Mouse (Mus musculus): Measurements from ENCODE around the gene Esrra. TPM values are rescaled to one million over a fixed set of nuclear protein-coding genes. Genes with fewer than 3 reads are reported as not detected.

The Esrra gene
- polyA plus RNA-seq, 1 experiment from 2014 or later = 6.2 TPM

- H3K4me3 ChIP-seq = no peak overlapping the region
- DNase-seq (ENCODE audit: low spot score) = no peak
- 82% methylated on average over 16 of the region's 16 CpGs for WGBS
- H3K36me3 ChIP-seq = no peaks in the 10 kb centered on the region
- H3K27ac ChIP-seq = no peak overlapping the region
- H3K4me1 ChIP-seq = peaks cover 30% of the 10 kb centered on the region
- no peaks in the 10 kb centered on the region for H3K9me3 ChIP-seq (replicated peaks)
- H3K27me3 ChIP-seq (ENCODE audit: low read depth, poor library complexity, severe bottlenecking) = peaks cover 69% of the 10 kb centered on the region
Measured at GRCm38 (mm10) chr19:6937541-6938465, 16.2 kb upstream of the Esrra start.

- Histone ChIP-seq H3K27ac (no peak overlapping the region), H3K4me1 (peaks cover 25% of the 10 kb centered on the region), H3K27me3 (ENCODE audit: low read depth, poor library complexity, severe bottlenecking) (peaks cover 84% of the 10 kb centered on the region), H3K4me3 (no peak overlapping the region), H3K36me3 (no peaks in the 10 kb centered on the region), H3K9me3 (replicated peaks) (no peaks in the 10 kb centered on the region)
- 21% methylated on average over 3 of the region's 3 CpGs for WGBS
- no peak for DNase-seq (ENCODE audit: low spot score)
Measured at GRCm38 (mm10) chr19:6936299-6936698, 14.7 kb upstream of the Esrra start.

- DNase-seq (ENCODE audit: low spot score) = no peak
- H3K4me3 ChIP-seq = peak within 1 kb of the TSS; percentile 39
- H3K4me1 ChIP-seq = peaks cover 8% of the 10 kb centered on the region
- H3K36me3 ChIP-seq = no peaks in the 10 kb centered on the region
- no peaks in the 10 kb centered on the region for H3K9me3 ChIP-seq (replicated peaks)
- 9% methylated on average over 23 of the region's 23 CpGs for WGBS
- no peak within 1 kb of the TSS for H3K27ac ChIP-seq
- peaks cover 91% of the 10 kb centered on the region for H3K27me3 ChIP-seq (ENCODE audit: low read depth, poor library complexity, severe bottlenecking)
Measured at GRCm38 (mm10) chr19:6934195-6934977, 12.8 kb upstream of the Esrra start, which contains the start of gene Kcnk4. Kcnk4 (minus strand) TSS chr19:6934515.

GRCm38 (mm10) chr19:6933436-6934194, 12.0 kb upstream of the Esrra start:
- Histone ChIP-seq H3K9me3 (replicated peaks) (no peaks in the 10 kb centered on the region), H3K27ac (no peak overlapping the region), H3K4me1 (peaks cover 8% of the 10 kb centered on the region), H3K27me3 (ENCODE audit: low read depth, poor library complexity, severe bottlenecking) (peaks cover 92% of the 10 kb centered on the region), H3K36me3 (no peaks in the 10 kb centered on the region), H3K4me3 (peak overlapping the region; percentile 39)
- DNase-seq (ENCODE audit: low spot score) = no peak
- WGBS = 5% methylated on average over 58 of the region's 58 CpGs

- H3K4me3 ChIP-seq = 0 out of 2 replicates have a peak overlapping the region, but pooled peaks have one; percentile 39
- H3K9me3 ChIP-seq (replicated peaks) = no peaks in the 10 kb centered on the region
- peaks cover 8% of the 10 kb centered on the region for H3K4me1 ChIP-seq
- no peak for DNase-seq (ENCODE audit: low spot score)
- no peak overlapping the region for H3K27ac ChIP-seq
- peaks cover 92% of the 10 kb centered on the region for H3K27me3 ChIP-seq (ENCODE audit: low read depth, poor library complexity, severe bottlenecking)
- H3K36me3 ChIP-seq = no peaks in the 10 kb centered on the region
- WGBS = 16% methylated on average over 4 of the region's 4 CpGs
Measured at GRCm38 (mm10) chr19:6933102-6933435, 11.5 kb upstream of the Esrra start.

GRCm38 (mm10) chr19:6932018-6932417, 10.4 kb upstream of the Esrra start:
- Histone ChIP-seq H3K4me1 (peaks cover 10% of the 10 kb centered on the region), H3K36me3 (no peaks in the 10 kb centered on the region), H3K9me3 (replicated peaks) (no peaks in the 10 kb centered on the region), H3K27ac (no peak overlapping the region), H3K4me3 (no peak overlapping the region), H3K27me3 (ENCODE audit: low read depth, poor library complexity, severe bottlenecking) (peaks cover 98% of the 10 kb centered on the region)
- WGBS = 50% methylated on average over 1 of the region's 1 CpGs
- no peak for DNase-seq (ENCODE audit: low spot score)

GRCm38 (mm10) chr19:6931002-6931401, 9.4 kb upstream of the Esrra start:
- no peak for DNase-seq (ENCODE audit: low spot score)
- Histone ChIP-seq H3K9me3 (replicated peaks) (0 out of 2 replicates have a peak, but pooled peaks cover 2% of the 10 kb centered on the region), H3K4me3 (no peak overlapping the region), H3K27ac (no peak overlapping the region), H3K27me3 (ENCODE audit: low read depth, poor library complexity, severe bottlenecking) (peaks cover 100% of the 10 kb centered on the region), H3K4me1 (peaks cover 16% of the 10 kb centered on the region), H3K36me3 (no peaks in the 10 kb centered on the region)
- WGBS = 0% methylated on average over 2 of the region's 2 CpGs

GRCm38 (mm10) chr19:6928080-6928479, 6.5 kb upstream of the Esrra start:
- H3K4me1 ChIP-seq = peaks cover 19% of the 10 kb centered on the region
- no peak overlapping the region for H3K4me3 ChIP-seq
- 0 out of 2 replicates have a peak, but pooled peaks cover 3% of the 10 kb centered on the region for H3K9me3 ChIP-seq (replicated peaks)
- H3K27me3 ChIP-seq (ENCODE audit: low read depth, poor library complexity, severe bottlenecking) = peaks cover 100% of the 10 kb centered on the region
- no peaks in the 10 kb centered on the region for H3K36me3 ChIP-seq
- no peak for DNase-seq (ENCODE audit: low spot score)
- H3K27ac ChIP-seq = no peak overlapping the region
- WGBS = 15% methylated on average over 9 of the region's 9 CpGs

- Histone ChIP-seq H3K4me3 (peak overlapping the region; percentile 38), H3K27me3 (ENCODE audit: low read depth, poor library complexity, severe bottlenecking) (peaks cover 96% of the 10 kb centered on the region), H3K9me3 (replicated peaks) (0 out of 2 replicates have a peak, but pooled peaks cover 3% of the 10 kb centered on the region), H3K4me1 (peaks cover 27% of the 10 kb centered on the region), H3K27ac (no peak overlapping the region), H3K36me3 (no peaks in the 10 kb centered on the region)
- DNase-seq (ENCODE audit: low spot score) = peak; percentile 69
- 11% methylated on average over 26 of the region's 26 CpGs for WGBS
Measured at GRCm38 (mm10) chr19:6926559-6927255, 5.1 kb upstream of the Esrra start.

- 6% methylated on average over 40 of the region's 40 CpGs for WGBS
- no peaks in the 10 kb centered on the region for H3K36me3 ChIP-seq
- H3K27me3 ChIP-seq (ENCODE audit: low read depth, poor library complexity, severe bottlenecking) = peaks cover 87% of the 10 kb centered on the region
- DNase-seq (ENCODE audit: low spot score) = no peak
- peaks cover 37% of the 10 kb centered on the region for H3K4me1 ChIP-seq
- H3K9me3 ChIP-seq (replicated peaks) = 0 out of 2 replicates have a peak, but pooled peaks cover 3% of the 10 kb centered on the region
- 0 out of 2 replicates have a peak overlapping the region, but pooled peaks have one; percentile 12 for H3K27ac ChIP-seq
- peak overlapping the region; percentile 27 for H3K4me3 ChIP-seq
Measured at GRCm38 (mm10) chr19:6925611-6926329, 4.2 kb upstream of the Esrra start.

GRCm38 (mm10) chr19:6925307-6925573, 3.6 kb upstream of the Esrra start, which contains the start of gene Catsperz:
Catsperz (minus strand) TSS chr19:6925380.
- Histone ChIP-seq H3K9me3 (replicated peaks) (0 out of 2 replicates have a peak, but pooled peaks cover 3% of the 10 kb centered on the region), H3K4me3 (peak within 1 kb of the TSS; percentile 27), H3K4me1 (peaks cover 42% of the 10 kb centered on the region), H3K36me3 (no peaks in the 10 kb centered on the region), H3K27ac (0 out of 2 replicates have a peak within 1 kb of the TSS, but pooled peaks have one; percentile 12), H3K27me3 (ENCODE audit: low read depth, poor library complexity, severe bottlenecking) (peaks cover 82% of the 10 kb centered on the region)
- 2% methylated on average over 9 of the region's 9 CpGs for WGBS
- no peak for DNase-seq (ENCODE audit: low spot score)
